Mouse (Mus musculus) heart, adult 2 months (tissue): ENCODE data around the gene Cd27.

Source experiments
- CTCF ChIP-seq: fragments of 200-600 bp; IDR thresholded peaks from 2 replicates; pipeline ENCODE4 v1.8.1; 2022; ENCODE audit warnings: antibody characterized with exemption, mild to moderate bottlenecking, moderate library complexity
- EP300 ChIP-seq: fragments of 200-500 bp; IDR thresholded peaks from 2 replicates; pipeline ENCODE4 v1.6.1; 2011; ENCODE audit warnings: low read depth, low read length, control low read depth; ENCODE audit not compliant: insufficient read depth
- POLR2A ChIP-seq: fragments of 200-500 bp; IDR thresholded peaks from 2 replicates; pipeline ENCODE4 v1.6.1; 2011; ENCODE audit warnings: mild to moderate bottlenecking, low read depth, low read length, control low read depth; ENCODE audit not compliant: insufficient read depth

DNA sequence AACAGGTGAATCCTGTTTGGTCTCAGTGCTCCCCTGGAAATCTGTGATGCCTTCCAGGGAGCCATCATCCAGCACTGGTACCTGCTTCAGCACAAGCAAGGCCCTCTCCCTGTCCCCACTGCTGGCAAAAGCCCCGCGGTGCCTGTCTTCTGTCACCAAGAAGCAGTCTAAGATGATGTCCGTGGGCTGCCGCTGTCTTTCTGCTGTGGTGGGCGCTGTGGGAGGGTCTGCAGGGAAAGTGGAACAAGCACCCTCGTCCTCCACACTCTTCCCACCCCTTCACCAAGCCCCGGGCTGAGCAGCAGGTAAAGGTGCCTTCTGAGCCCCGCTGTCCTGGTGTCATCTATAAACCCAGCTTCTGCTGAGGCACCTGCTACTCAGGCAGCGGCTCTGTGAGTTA lies 6.2 kb downstream of the Cd27 start:
- TF ChIP-seq EP300 (no peak), CTCF (no peak), POLR2A (no peak)
